ENCODE assay signal across 23 mouse cellular contexts in the genomic region with DNA sequence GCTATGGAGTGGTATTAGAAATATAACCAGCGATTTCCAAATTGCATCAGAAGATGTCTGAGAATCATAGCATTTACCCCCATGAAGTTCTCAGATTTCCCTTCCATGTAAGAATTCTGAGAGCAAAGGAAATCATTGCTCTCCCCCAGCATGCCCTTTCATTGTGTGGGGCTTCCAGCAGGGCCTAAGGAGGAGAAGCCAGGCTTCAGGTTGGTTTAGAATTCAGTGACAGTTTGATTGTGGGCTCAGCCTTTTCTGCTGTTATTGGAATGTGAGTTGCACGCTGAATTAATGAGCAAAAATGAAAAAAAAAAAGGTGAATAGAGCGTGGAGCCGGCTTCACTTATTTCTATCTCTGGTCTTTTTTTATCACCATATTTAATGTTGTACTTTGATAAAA.
DNase-seq lines count a peak whose midpoint lies in the region; ATAC-seq and TF ChIP-seq lines count a peak whose summit lies in the region.
"Had no signal": no experiment of that assay in that cellular context is flagged by ENCODE, and none has a peak within 500 bp of the region (broad histone marks: within the 10 kb centered on the region; RNA-seq: fewer than 3 reads in every experiment).

No protein-coding gene starts in this region.

- no peaks in the 10 kb centered on the region for H3K27me3 ChIP-seq in hindbrain, postnatal 0 days (ENCODE audit: insufficient read depth, low read length)
- no peaks in the 10 kb centered on the region for H3K27me3 ChIP-seq in hindbrain, embryonic 13.5 days
- H3K27me3 ChIP-seq in midbrain, embryonic 14.5 days (ENCODE audit: control insufficient read depth, insufficient read depth, low read length), result no peaks in the 10 kb centered on the region
- H3K27me3 ChIP-seq: embryonic facial prominence, embryonic 15.5 days had no signal

- H3K9me3 ChIP-seq in hindbrain, postnatal 0 days (ENCODE audit: low read length), result no peaks in the 10 kb centered on the region
- no peaks in the 10 kb centered on the region for H3K9me3 ChIP-seq in hindbrain, embryonic 13.5 days
- H3K9me3 ChIP-seq in midbrain, embryonic 14.5 days (ENCODE audit: control insufficient read depth, low read length), result no peaks in the 10 kb centered on the region
- H3K9me3 ChIP-seq: embryonic facial prominence, embryonic 15.5 days; forebrain, embryonic 10.5 days; G1E; heart, embryonic 10.5 days had no signal

- H3K27ac ChIP-seq in hindbrain, postnatal 0 days, result no peak overlapping the region
- H3K27ac ChIP-seq in hindbrain, embryonic 13.5 days, result no peak overlapping the region
- 0 out of 2 replicates have a peak overlapping the region, but pooled peaks have one; percentile 41 for H3K27ac ChIP-seq in midbrain, embryonic 14.5 days (replicated peaks; ENCODE audit: low read depth, low read length)
- H3K27ac ChIP-seq: embryonic facial prominence, embryonic 15.5 days; forebrain, embryonic 10.5 days; heart, embryonic 10.5 days had no signal

- no peak overlapping the region for H3K4me2 ChIP-seq in hindbrain, postnatal 0 days (ENCODE audit: low read depth, low read length)
- no peak overlapping the region for H3K4me2 ChIP-seq in hindbrain, embryonic 13.5 days
- H3K4me2 ChIP-seq in midbrain, embryonic 14.5 days (ENCODE audit: low read length), result no peak overlapping the region
- H3K4me2 ChIP-seq: embryonic facial prominence, embryonic 15.5 days had no signal

- no peak for ATAC-seq in hindbrain, postnatal 0 days
- no peak; the same call in 1 of the 2 replicates for ATAC-seq in hindbrain, embryonic 13.5 days (ENCODE audit: low FRiP score)
- ATAC-seq in midbrain, embryonic 14.5 days (ENCODE audit: low FRiP score, low TSS enrichment), result no peak
- ATAC-seq: CD4-positive, CD25-positive, alpha-beta regulatory T cell, adult 4 months; forebrain, embryonic 16.5 days; intestine, embryonic 16.5 days had no signal

- no peaks in the 10 kb centered on the region for H3K4me1 ChIP-seq in hindbrain, postnatal 0 days (ENCODE audit: insufficient read depth, low read length)
- H3K4me1 ChIP-seq in hindbrain, embryonic 13.5 days (replicated peaks), result no peaks in the 10 kb centered on the region
- no peaks in the 10 kb centered on the region for H3K4me1 ChIP-seq in midbrain, embryonic 14.5 days (ENCODE audit: control insufficient read depth, insufficient read depth, low read length)
- H3K4me1 ChIP-seq: embryonic facial prominence, embryonic 15.5 days; forebrain, embryonic 10.5 days; heart, embryonic 10.5 days had no signal

- H3K36me3 ChIP-seq in hindbrain, postnatal 0 days (ENCODE audit: insufficient read depth, low read length), result no peaks in the 10 kb centered on the region
- no peaks in the 10 kb centered on the region for H3K36me3 ChIP-seq in hindbrain, embryonic 13.5 days
- H3K36me3 ChIP-seq in midbrain, embryonic 14.5 days (ENCODE audit: control insufficient read depth, insufficient read depth, low read length), result no peaks in the 10 kb centered on the region
- H3K36me3 ChIP-seq: embryonic facial prominence, embryonic 15.5 days; forebrain, embryonic 10.5 days; G1E; heart, embryonic 10.5 days had no signal

- intact Hi-C loops in heart, postnatal 36 days (cut with DNase I), result no loop called here

- DNase-seq in embryo, embryonic 11 days, result peak; percentile 6
- DNase-seq in embryo, embryonic 10.5 days (ENCODE audit: low spot score), result no peak
- peak; percentile 10 for DNase-seq in hindbrain, postnatal 0 days (ENCODE audit: low spot score)
- DNase-seq in midbrain, embryonic 14.5 days, result peak; percentile 45
- DNase-seq in heart, postnatal 36 days, result no peak
- DNase-seq in retina, postnatal 1 day, result no peak
- DNase-seq: adrenal gland, postnatal 10 days; B cell, adult 2 months; cerebellum, adult 11-12 months; cerebellum, adult 9-11 months; cerebellum, postnatal 36 days; gastrocnemius, postnatal 10 days; heart, adult 18-20 months; heart, postnatal 10 days had no signal

- no peak overlapping the region for H3K4me3 ChIP-seq in hindbrain, postnatal 0 days (ENCODE audit: low read length)
- H3K4me3 ChIP-seq in hindbrain, embryonic 13.5 days, result no peak overlapping the region
- H3K4me3 ChIP-seq in midbrain, embryonic 14.5 days (replicated peaks; ENCODE audit: low read depth, low read length), result no peak overlapping the region
- H3K4me3 ChIP-seq: embryonic facial prominence, embryonic 15.5 days; erythroblast, embryonic 14.5 days; forebrain, embryonic 10.5 days; heart, embryonic 10.5 days had no signal

- TF ChIP-seq CTCF in hindbrain, postnatal 0 days (IDR thresholded peaks at IDR 0.05; ENCODE audit: low read depth), result no peak

- no peak overlapping the region for H3K9ac ChIP-seq in hindbrain, postnatal 0 days (replicated peaks; ENCODE audit: low read length)
- H3K9ac ChIP-seq in hindbrain, embryonic 13.5 days, result no peak overlapping the region
- no peak overlapping the region for H3K9ac ChIP-seq in midbrain, embryonic 14.5 days (replicated peaks; ENCODE audit: low read length)
- H3K9ac ChIP-seq: embryonic facial prominence, embryonic 15.5 days had no signal

- WGBS in hindbrain, postnatal 0 days, result 39% methylated on average over 4 of the region's 4 CpGs
- 55% methylated on average over 4 of the region's 4 CpGs for WGBS in hindbrain, embryonic 13.5 days
- WGBS in midbrain, embryonic 14.5 days, result 35% methylated on average over 4 of the region's 4 CpGs

Comparison
In these comparisons a context has a peak if more than half of its experiments do, and no peak if none do; other contexts are left out.
1. DNase-seq: peak in embryo, embryonic 11 days (single experiment), hindbrain, postnatal 0 days (single experiment) and midbrain, embryonic 14.5 days (single experiment); none in embryo, embryonic 10.5 days (single experiment), heart, postnatal 36 days (0 of 2) and retina, postnatal 1 day (single experiment).